Mouse (Mus musculus) WW6 (cell line): ENCODE results near the gene Ube2q1.

Source experiments
- DNase-seq: peaks from one replicate; pipeline ENCODE4 v3.0.0-alpha.2; 2013; ENCODE audit warnings: low read depth, low spot score

The Ube2q1 gene

GRCm38 (mm10) chr3:89821096-89821513 lies 47.7 kb downstream of the Ube2q1 start:
- DNase-seq: no peak

GRCm38 (mm10) chr3:89821548-89822480 lies 48.4 kb downstream of the Ube2q1 start:
- DNase-seq: no peak

GRCm38 (mm10) chr3:89823594-89823993 lies 50.2 kb downstream of the Ube2q1 start:
- no peak for DNase-seq

- DNase-seq: no peak
Observed at GRCm38 (mm10) chr3:89826295-89826694, 52.9 kb downstream of the Ube2q1 start.

- DNase-seq: no peak
Observed at GRCm38 (mm10) chr3:89830815-89831591, 57.6 kb downstream of the Ube2q1 start, which contains the start of gene She. She (plus strand) TSS chr3:89831370.
